Mouse (Mus musculus): ENCODE data around the gene 4930404N11Rik. TPM values are rescaled to one million over a fixed set of nuclear protein-coding genes. Genes with fewer than 3 reads are reported as not detected.

Gene 4930404N11Rik
- polyA plus RNA-seq, 1 experiment from 2014 or later, result 0.94 TPM

DNA sequence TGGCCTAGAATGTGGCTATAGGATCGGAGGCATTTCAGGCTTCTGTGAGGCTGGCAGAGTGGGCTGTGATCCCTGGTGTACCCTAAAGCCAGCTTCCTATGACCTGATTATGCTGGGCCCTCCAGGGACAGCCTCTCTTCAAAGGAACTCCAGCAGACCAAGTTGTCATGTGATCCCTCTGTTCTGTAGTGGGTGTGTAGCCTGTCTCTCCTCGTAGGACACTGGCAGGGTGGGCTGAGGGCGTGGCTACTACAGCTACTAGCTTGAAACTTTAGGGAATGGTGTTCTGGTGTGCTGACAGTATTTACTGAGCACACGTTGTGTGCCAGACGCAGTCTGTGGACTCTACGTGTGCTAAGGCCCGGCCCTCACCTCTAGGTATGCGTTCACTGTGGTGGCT, 4.9 kb downstream of the 4930404N11Rik start:
- 0 out of 2 replicates have a peak overlapping the region, but pooled peaks have one; percentile 45 for H3K9ac ChIP-seq (replicated peaks)
- H3K4me3 ChIP-seq (ENCODE audit: low read depth, low read length), result no peak overlapping the region
- ATAC-seq (no peak), DNase-seq (peak; percentile 27)
- peaks cover 37% of the 10 kb centered on the region for H3K36me3 ChIP-seq (replicated peaks; ENCODE audit: insufficient read depth, low read length)
- H3K4me1 ChIP-seq (ENCODE audit: insufficient read depth), result peaks cover 70% of the 10 kb centered on the region
- 0 out of 2 replicates have a peak overlapping the region, but pooled peaks have one; percentile 14 for H3K4me2 ChIP-seq (ENCODE audit: low read depth, low read length)
- WGBS (ENCODE audit: insufficient replicate concordance), result 76% methylated on average over 8 of the region's 8 CpGs
- H3K27ac ChIP-seq (ENCODE audit: low read depth), result peak overlapping the region; percentile 0; the same call in 1 of the 2 replicates
- H3K9me3 ChIP-seq (ENCODE audit: low read length), result no peaks in the 10 kb centered on the region
- TF ChIP-seq EP300 (IDR thresholded peaks at IDR 0.05; ENCODE audit: low read depth) (no peak), CTCF (IDR thresholded peaks at IDR 0.05; ENCODE audit: low read depth) (no peak)
- no peaks in the 10 kb centered on the region for H3K27me3 ChIP-seq (ENCODE audit: insufficient read depth, low read length)

DNA sequence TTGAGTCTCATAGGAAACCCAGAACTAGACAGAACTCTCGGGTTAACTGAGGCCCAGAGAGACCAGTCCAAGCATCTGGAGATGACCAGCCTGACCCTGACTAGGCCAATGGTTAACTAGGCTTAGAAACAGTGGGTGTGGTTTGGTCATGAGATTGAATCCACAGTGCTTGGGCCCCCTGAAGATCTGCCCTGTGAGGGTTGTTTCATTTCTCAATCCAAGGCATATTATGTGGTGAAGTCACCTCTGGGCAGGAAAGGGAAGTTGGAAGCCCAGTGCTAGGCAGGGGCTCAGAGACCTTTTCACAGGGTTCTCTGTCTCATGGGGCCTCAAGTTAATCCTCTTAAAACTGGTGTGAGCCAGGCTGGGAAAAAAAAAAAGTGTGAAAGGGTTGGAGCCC, 6.8 kb downstream of the 4930404N11Rik start:
- no peak for ATAC-seq
- 19% methylated on average over 1 of the region's 1 CpGs for WGBS (ENCODE audit: insufficient replicate concordance)
- Histone ChIP-seq H3K4me1 (ENCODE audit: insufficient read depth) (peaks cover 54% of the 10 kb centered on the region), H3K9ac (replicated peaks) (peak overlapping the region; percentile 79), H3K9me3 (ENCODE audit: low read length) (no peaks in the 10 kb centered on the region), H3K4me3 (ENCODE audit: low read depth, low read length) (peak overlapping the region; percentile 69), H3K27me3 (ENCODE audit: insufficient read depth, low read length) (no peaks in the 10 kb centered on the region), H3K4me2 (ENCODE audit: low read depth, low read length) (peak overlapping the region; percentile 81), H3K36me3 (replicated peaks; ENCODE audit: insufficient read depth, low read length) (peaks cover 33% of the 10 kb centered on the region), H3K27ac (ENCODE audit: low read depth) (peak overlapping the region; percentile 77)
- peak; percentile 35 for DNase-seq
- TF ChIP-seq EP300 (IDR thresholded peaks at IDR 0.05; ENCODE audit: low read depth) (no peak), CTCF (IDR thresholded peaks at IDR 0.05; ENCODE audit: low read depth) (no peak)

DNA sequence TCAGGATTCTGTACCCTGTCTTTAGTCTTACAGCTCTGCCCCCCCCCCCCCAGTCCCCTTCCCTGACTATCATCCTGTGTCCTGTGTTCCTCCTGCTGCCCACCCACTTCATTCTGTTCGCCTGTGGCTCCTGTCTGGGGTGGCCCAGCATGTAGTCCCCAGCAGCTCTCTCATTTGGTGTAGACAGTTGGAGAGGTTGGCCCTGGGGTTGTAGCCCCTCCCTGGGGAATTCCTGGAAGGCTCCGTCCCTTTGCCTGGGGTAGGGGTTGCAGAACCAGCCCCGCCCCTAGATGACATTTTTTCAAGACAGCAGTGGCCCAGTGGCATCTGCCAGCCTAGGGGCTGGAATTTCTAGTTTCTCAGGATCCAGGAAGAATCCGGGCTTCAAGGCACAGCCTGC, 7.4 kb downstream of the 4930404N11Rik start:
- WGBS (ENCODE audit: insufficient replicate concordance), result 26% methylated on average over 4 of the region's 4 CpGs
- Histone ChIP-seq H3K27ac (ENCODE audit: low read depth) (peak overlapping the region; percentile 77), H3K4me2 (ENCODE audit: low read depth, low read length) (peak overlapping the region; percentile 81), H3K4me1 (ENCODE audit: insufficient read depth) (peaks cover 48% of the 10 kb centered on the region), H3K4me3 (ENCODE audit: low read depth, low read length) (peak overlapping the region; percentile 69), H3K36me3 (replicated peaks; ENCODE audit: insufficient read depth, low read length) (peaks cover 26% of the 10 kb centered on the region), H3K27me3 (ENCODE audit: insufficient read depth, low read length) (no peaks in the 10 kb centered on the region), H3K9me3 (ENCODE audit: low read length) (no peaks in the 10 kb centered on the region), H3K9ac (replicated peaks) (peak overlapping the region; percentile 79)
- peak; percentile 44 for DNase-seq
- no peak for ATAC-seq
- no peak for TF ChIP-seq CTCF (IDR thresholded peaks at IDR 0.05; ENCODE audit: low read depth)
- no peak for TF ChIP-seq EP300 (IDR thresholded peaks at IDR 0.05; ENCODE audit: low read depth)

DNA sequence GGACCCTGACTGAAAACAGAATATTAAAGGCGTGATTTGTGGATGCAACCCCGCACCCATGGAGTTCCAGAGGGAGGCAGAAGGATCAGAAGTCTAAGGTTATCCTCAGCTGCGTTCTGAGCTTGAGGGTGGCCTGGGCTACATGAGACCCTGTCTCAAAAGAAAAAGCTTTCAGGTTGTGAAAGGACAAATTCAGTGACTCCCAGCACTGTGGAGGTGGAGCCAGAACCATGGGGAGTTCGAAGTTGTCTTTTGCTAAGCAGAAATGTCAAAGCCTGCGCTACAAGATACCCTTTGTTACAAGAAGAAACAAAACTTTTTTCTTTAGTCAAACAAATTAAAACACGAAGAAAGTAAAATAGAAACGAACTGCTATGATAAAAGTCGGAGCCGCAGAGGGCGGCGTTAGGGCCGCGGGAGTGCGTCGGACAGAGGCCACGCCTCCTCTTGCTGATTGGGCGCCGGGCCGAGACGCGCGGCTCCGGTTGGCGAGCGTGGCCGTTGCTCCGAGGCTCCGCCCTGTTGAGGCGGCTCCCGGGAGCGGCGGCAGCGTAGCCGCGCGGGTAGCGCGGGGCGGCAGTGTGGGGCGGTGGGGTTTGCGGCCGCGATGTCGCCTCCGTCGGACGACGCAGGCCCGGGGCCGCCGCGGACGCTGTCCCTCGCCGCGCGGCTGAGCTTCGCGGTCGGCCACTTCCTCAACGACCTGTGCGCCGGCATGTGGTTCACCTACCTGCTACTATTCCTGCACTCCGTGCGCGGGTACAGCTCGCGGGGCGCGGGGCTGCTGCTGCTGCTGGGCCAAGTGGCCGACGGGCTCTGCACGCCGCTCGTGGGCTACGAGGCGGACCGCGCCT, 8.4 kb downstream of the 4930404N11Rik start, which contains the start of gene Mfsd12:
Gene Mfsd12, plus strand, starts transcription at position 501 of the 854 bp plus-strand sequence.
- Histone ChIP-seq H3K36me3 (replicated peaks; ENCODE audit: insufficient read depth, low read length) (peaks cover 19% of the 10 kb centered on the region), H3K4me3 (ENCODE audit: low read depth, low read length) (peak within 1 kb of the TSS; percentile 69), H3K27ac (ENCODE audit: low read depth) (peak within 1 kb of the TSS; percentile 80), H3K4me1 (ENCODE audit: insufficient read depth) (peaks cover 47% of the 10 kb centered on the region), H3K9ac (replicated peaks) (peak within 1 kb of the TSS; percentile 79), H3K4me2 (ENCODE audit: low read depth, low read length) (peak within 1 kb of the TSS; percentile 81), H3K9me3 (ENCODE audit: low read length) (no peaks in the 10 kb centered on the region), H3K27me3 (ENCODE audit: insufficient read depth, low read length) (no peaks in the 10 kb centered on the region)
- ATAC-seq (peak; percentile 89), DNase-seq (peak; percentile 94)
- no peak for TF ChIP-seq CTCF (IDR thresholded peaks at IDR 0.05; ENCODE audit: low read depth)
- no peak for TF ChIP-seq EP300 (IDR thresholded peaks at IDR 0.05; ENCODE audit: low read depth)
- WGBS (ENCODE audit: insufficient replicate concordance), result 2% methylated on average over 65 of the region's 79 CpGs

DNA sequence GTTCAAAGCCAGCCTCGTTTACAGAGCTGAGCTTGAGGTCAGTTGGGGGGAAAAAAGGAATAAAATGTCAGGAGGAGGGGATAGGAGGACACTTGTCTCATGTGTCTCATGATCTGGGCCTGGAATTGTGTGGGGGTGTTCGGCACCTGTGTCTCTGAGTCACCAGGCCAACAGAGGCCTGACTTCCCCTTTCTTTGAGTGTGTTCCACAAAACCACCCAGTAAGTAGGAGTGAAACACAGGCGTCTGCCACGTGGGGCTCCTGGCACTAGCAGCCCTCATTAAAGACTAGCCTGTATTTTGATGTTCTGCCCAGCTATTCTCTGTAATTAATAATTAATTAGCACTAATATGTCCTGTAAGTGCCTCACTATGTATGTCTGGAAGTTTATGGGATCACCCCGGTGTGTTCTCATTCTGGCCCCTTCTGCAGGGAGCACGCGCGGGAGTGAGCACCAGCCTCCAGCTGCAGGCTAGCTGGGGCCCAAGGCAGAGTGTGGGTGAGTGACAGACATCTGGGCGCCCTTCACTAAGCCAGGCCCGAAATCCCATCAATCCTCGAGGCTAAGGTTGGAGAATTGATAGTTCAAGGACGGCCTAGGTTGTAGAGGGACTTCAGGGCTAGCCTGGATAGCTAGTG, 9.1 kb downstream of the 4930404N11Rik start:
- DNase-seq (peak; percentile 42), ATAC-seq (no peak)
- 22% methylated on average over 12 of the region's 12 CpGs for WGBS (ENCODE audit: insufficient replicate concordance)
- Histone ChIP-seq H3K27ac (ENCODE audit: low read depth) (peak overlapping the region; percentile 80), H3K9me3 (ENCODE audit: low read length) (no peaks in the 10 kb centered on the region), H3K4me3 (ENCODE audit: low read depth, low read length) (peak overlapping the region; percentile 69), H3K4me2 (ENCODE audit: low read depth, low read length) (peak overlapping the region; percentile 81), H3K36me3 (replicated peaks; ENCODE audit: insufficient read depth, low read length) (peaks cover 12% of the 10 kb centered on the region), H3K27me3 (ENCODE audit: insufficient read depth, low read length) (no peaks in the 10 kb centered on the region), H3K4me1 (ENCODE audit: insufficient read depth) (peaks cover 48% of the 10 kb centered on the region), H3K9ac (replicated peaks) (peak overlapping the region; percentile 79)
- TF ChIP-seq EP300 (IDR thresholded peaks at IDR 0.05; ENCODE audit: low read depth) (no peak), CTCF (IDR thresholded peaks at IDR 0.05; ENCODE audit: low read depth) (no peak)

DNA sequence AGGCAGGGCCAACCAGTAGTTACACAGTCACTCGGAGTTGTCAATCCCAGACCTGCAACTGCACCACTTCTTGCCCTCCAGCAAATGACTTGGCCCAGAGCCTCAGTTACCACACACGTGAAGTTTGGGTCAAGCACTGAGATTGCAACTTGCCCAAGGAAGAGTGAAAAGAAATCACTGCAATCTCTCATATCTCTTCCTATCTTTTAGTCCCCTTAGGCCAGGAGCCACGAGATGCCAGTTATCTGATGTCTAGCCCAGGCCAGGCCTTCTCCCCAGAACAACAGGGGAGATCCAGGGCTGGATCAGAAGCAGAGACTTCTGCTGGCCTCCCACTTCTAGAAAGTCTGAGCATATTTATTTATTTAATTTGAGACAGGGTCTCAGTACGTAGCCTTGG, 10.1 kb downstream of the 4930404N11Rik start:
- H3K4me2 ChIP-seq (ENCODE audit: low read depth, low read length), result no peak overlapping the region
- H3K36me3 ChIP-seq (replicated peaks; ENCODE audit: insufficient read depth, low read length), result peaks cover 3% of the 10 kb centered on the region; the same call in 1 of the 2 replicates
- H3K27ac ChIP-seq (ENCODE audit: low read depth), result peak overlapping the region; percentile 50; the same call in 1 of the 2 replicates
- ATAC-seq (no peak), DNase-seq (no peak)
- peaks cover 47% of the 10 kb centered on the region for H3K4me1 ChIP-seq (ENCODE audit: insufficient read depth)
- H3K4me3 ChIP-seq (ENCODE audit: low read depth, low read length), result no peak overlapping the region
- 67% methylated on average over 4 of the region's 4 CpGs for WGBS (ENCODE audit: insufficient replicate concordance)
- TF ChIP-seq EP300 (IDR thresholded peaks at IDR 0.05; ENCODE audit: low read depth) (no peak), CTCF (IDR thresholded peaks at IDR 0.05; ENCODE audit: low read depth) (no peak)
- no peak overlapping the region for H3K9ac ChIP-seq (replicated peaks)
- no peaks in the 10 kb centered on the region for H3K27me3 ChIP-seq (ENCODE audit: insufficient read depth, low read length)
- no peaks in the 10 kb centered on the region for H3K9me3 ChIP-seq (ENCODE audit: low read length)
